Mouse (Mus musculus) heart, adult 2 months (tissue): ENCODE data around the gene Sh3kbp1.

ENCODE experiments used
- CTCF ChIP-seq: fragments of 200-600 bp; IDR thresholded peaks from 2 replicates; pipeline ENCODE4 v1.8.1; 2022; ENCODE audit warnings: antibody characterized with exemption, mild to moderate bottlenecking, moderate library complexity
- POLR2A ChIP-seq: fragments of 200-500 bp; IDR thresholded peaks from 2 replicates; pipeline ENCODE4 v1.6.1; 2011; ENCODE audit warnings: mild to moderate bottlenecking, low read depth, low read length, control low read depth; ENCODE audit not compliant: insufficient read depth

DNA sequence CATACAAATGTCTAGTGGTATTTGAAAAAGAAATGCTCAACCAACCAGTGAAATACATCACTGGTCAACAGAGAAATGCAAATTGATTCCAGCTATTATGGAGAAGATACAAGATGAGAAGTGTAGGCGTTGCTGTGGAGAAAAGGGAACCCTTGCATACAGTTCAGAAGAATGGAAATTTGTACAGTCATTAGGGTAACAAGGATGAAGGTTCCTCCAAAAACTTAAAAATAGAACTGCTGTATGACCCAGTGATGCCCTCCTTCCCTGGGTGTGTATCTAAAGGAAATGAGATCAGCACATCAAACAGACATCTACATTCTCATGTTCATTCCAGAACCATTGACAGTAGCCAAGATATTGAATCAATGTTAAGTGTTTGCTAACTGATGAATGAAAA lies 110.3 kb downstream of the Sh3kbp1 start:
- TF ChIP-seq POLR2A (no peak), CTCF (no peak)
